Mouse (Mus musculus) liver, adult 2 months (tissue): ENCODE measurements around the gene Rgma. TPM values are rescaled to one million over a fixed set of nuclear protein-coding genes. Genes with fewer than 3 reads are reported as not detected.
A peak's percentile ranks its signal among the peaks of the same experiment; 100 is the strongest.

ENCODE experiments used
- DNase-seq: peaks from one replicate; pipeline ENCODE4 v3.0.0-alpha.2; 2011; ENCODE audit warnings: low read depth, low spot score; ENCODE audit errors: extremely low read depth
- H3K27ac ChIP-seq: fragments of 200-500 bp; replicated peaks from 2 replicates; pipeline ENCODE4 v1.5.1; 2012; ENCODE audit warnings: low read depth, mild to moderate bottlenecking, control low read depth, inconsistent platforms, low read length; ENCODE audit not compliant: insufficient read depth
- H3K27me3 ChIP-seq: fragments of 200-500 bp; 2 replicates; pipeline ENCODE4 v1.6.1; 2012; ENCODE audit warnings: mild to moderate bottlenecking, moderate library complexity, low read length, inconsistent platforms; ENCODE audit not compliant: control insufficient read depth, insufficient read depth
- H3K36me3 ChIP-seq: fragments of 200-500 bp; 2 replicates; pipeline ENCODE4 v1.6.1; 2012; ENCODE audit warnings: low read length, inconsistent platforms; ENCODE audit not compliant: control insufficient read depth, insufficient read depth
- H3K4me1 ChIP-seq: fragments of 200-500 bp; 2 replicates; pipeline ENCODE4 v1.6.1; 2011; ENCODE audit warnings: low read length; ENCODE audit not compliant: control insufficient read depth, insufficient read depth
- H3K4me3 ChIP-seq: fragments of 200-500 bp; 2 replicates; pipeline ENCODE4 v1.5.1; 2011; ENCODE audit warnings: low read depth, mild to moderate bottlenecking, control low read depth, low read length, moderate library complexity; ENCODE audit not compliant: insufficient read depth
- H3K79me2 ChIP-seq: fragments of 200-500 bp; 2 replicates; pipeline ENCODE4 v1.6.1; 2012; ENCODE audit warnings: inconsistent platforms, mild to moderate bottlenecking, low read length, moderate library complexity; ENCODE audit not compliant: control insufficient read depth, insufficient read depth
- H3K9ac ChIP-seq: fragments of 200-500 bp; 2 replicates; pipeline ENCODE4 v1.6.1; 2012; ENCODE audit warnings: low read depth, mild to moderate bottlenecking, control low read depth, inconsistent platforms, low read length
- CTCF ChIP-seq: fragments of 200-500 bp; IDR thresholded peaks from 2 replicates; pipeline ENCODE4 v1.5.1; 2011; ENCODE audit warnings: low read depth, low read length, control low read depth
- POLR2A ChIP-seq: fragments of 200-500 bp; IDR thresholded peaks from 2 replicates; pipeline ENCODE4 v1.6.1; 2011; ENCODE audit warnings: low read length, control low read depth; ENCODE audit not compliant: insufficient read depth; ENCODE audit errors: extremely low read depth
- WGBS: fragments of 180-500 bp; shearing (Covaris S2); methylation state at CpG from one replicate; pipeline ENCODE4 v1.1.7; 2018; 5-methylcytosine and 5-hydroxymethylcytosine counted together
- polyA plus RNA-seq: library from polyadenylated mRNA; depleted of rRNA; stranded (reverse); fragments of >200 nt; gene quantifications from 2 replicates; pipeline ENCODE4 v1.2.3, GENCODE M21; 2012
- total RNA-seq: library from RNA; depleted of rRNA; stranded (reverse); fragments of >200 nt; gene quantifications from 2 replicates; pipeline ENCODE4 v1.2.3, GENCODE M21; 2014

The Rgma gene
- total and polyA plus RNA-seq, 2 experiments = 0.18 to 0.28 TPM

GRCm38 (mm10) chr7:73428525-73428924 is 53.2 kb downstream of the Rgma start:
- TF ChIP-seq CTCF (no peak), POLR2A (no peak)
- H3K36me3 ChIP-seq = peaks cover 19% of the 10 kb centered on the region
- H3K79me2 ChIP-seq = no peaks in the 10 kb centered on the region
- H3K27ac ChIP-seq = no peak overlapping the region
- peaks cover 9% of the 10 kb centered on the region; the same call in 1 of the 2 replicates for H3K4me1 ChIP-seq
- no peak overlapping the region for H3K4me3 ChIP-seq
- H3K9ac ChIP-seq = no peak overlapping the region
- no peaks in the 10 kb centered on the region for H3K27me3 ChIP-seq
- whole genome bisulfite sequencing = 89% methylated on average over 3 of the region's 3 CpGs
- no peak for DNase-seq

GRCm38 (mm10) chr7:73433637-73434335 is 58.5 kb downstream of the Rgma start:
- Histone ChIP-seq H3K4me1 (peaks cover 9% of the 10 kb centered on the region; the same call in 1 of the 2 replicates), H3K9ac (no peak overlapping the region), H3K27ac (no peak overlapping the region), H3K79me2 (no peaks in the 10 kb centered on the region; the same call in 1 of the 2 replicates), H3K36me3 (peaks cover 42% of the 10 kb centered on the region), H3K4me3 (no peak overlapping the region), H3K27me3 (no peaks in the 10 kb centered on the region)
- 95% methylated on average over 6 of the region's 6 CpGs for WGBS
- no peak for DNase-seq
- TF ChIP-seq CTCF = no peak
- TF ChIP-seq POLR2A = no peak

GRCm38 (mm10) chr7:73434336-73434677 is 59.0 kb downstream of the Rgma start:
- WGBS = 87% methylated on average over 2 of the region's 2 CpGs
- Histone ChIP-seq H3K36me3 (peaks cover 41% of the 10 kb centered on the region), H3K27ac (no peak overlapping the region), H3K79me2 (no peaks in the 10 kb centered on the region; the same call in 1 of the 2 replicates), H3K27me3 (no peaks in the 10 kb centered on the region), H3K4me1 (peaks cover 9% of the 10 kb centered on the region; the same call in 1 of the 2 replicates), H3K9ac (no peak overlapping the region), H3K4me3 (no peak overlapping the region)
- no peak for TF ChIP-seq POLR2A
- TF ChIP-seq CTCF = no peak
- DNase-seq = no peak

- no peak overlapping the region for H3K9ac ChIP-seq
- peaks cover 48% of the 10 kb centered on the region for H3K36me3 ChIP-seq
- no peaks in the 10 kb centered on the region; the same call in 1 of the 2 replicates for H3K79me2 ChIP-seq
- 82% methylated on average over 12 of the region's 12 CpGs for WGBS
- no peak overlapping the region for H3K27ac ChIP-seq
- H3K4me1 ChIP-seq = peaks cover 9% of the 10 kb centered on the region; the same call in 1 of the 2 replicates
- no peak for DNase-seq
- no peaks in the 10 kb centered on the region for H3K27me3 ChIP-seq
- TF ChIP-seq POLR2A (no peak), CTCF (peak; percentile 62)
- H3K4me3 ChIP-seq = no peak overlapping the region
These were observed 60.4 kb downstream of the Rgma start for GRCm38 (mm10) chr7:73435685-73436084.

- peak; percentile 97 for DNase-seq
These were observed 66.5 kb downstream of the Rgma start for GRCm38 (mm10) chr7:73441802-73442201.

GRCm38 (mm10) chr7:73442246-73442645 is 66.9 kb downstream of the Rgma start:
- H3K4me3 ChIP-seq = no peak overlapping the region
- H3K9ac ChIP-seq = no peak overlapping the region
- peaks cover 69% of the 10 kb centered on the region for H3K36me3 ChIP-seq
- no peaks in the 10 kb centered on the region for H3K27me3 ChIP-seq
- peak; percentile 41 for DNase-seq
- no peak for TF ChIP-seq CTCF
- TF ChIP-seq POLR2A = no peak
- peaks cover 7% of the 10 kb centered on the region for H3K4me1 ChIP-seq
- no peaks in the 10 kb centered on the region; the same call in 1 of the 2 replicates for H3K79me2 ChIP-seq
- no peak overlapping the region for H3K27ac ChIP-seq
- 38% methylated on average over 4 of the region's 4 CpGs for WGBS

More at GRCm38 (mm10) chr7:73441802-73442201, 66.5 kb downstream of the Rgma start:
- 32% methylated on average over 3 of the region's 3 CpGs for WGBS
- Histone ChIP-seq H3K9ac (no peak overlapping the region), H3K27ac (peak overlapping the region; percentile 84; the same call in 1 of the 2 replicates), H3K4me3 (no peak overlapping the region), H3K36me3 (peaks cover 68% of the 10 kb centered on the region), H3K27me3 (no peaks in the 10 kb centered on the region), H3K4me1 (peaks cover 7% of the 10 kb centered on the region), H3K79me2 (no peaks in the 10 kb centered on the region; the same call in 1 of the 2 replicates)
- TF ChIP-seq CTCF = no peak; the same call in 1 of the 2 replicates
- TF ChIP-seq POLR2A = no peak
